Mouse (Mus musculus) 416B (cell line): ENCODE measurements around the gene Scamp5.

Experiments used
- DNase-seq: peaks from one replicate; pipeline ENCODE4 v3.0.0; 2011; ENCODE audit warnings: low read depth

Scamp5 gene

DNA sequence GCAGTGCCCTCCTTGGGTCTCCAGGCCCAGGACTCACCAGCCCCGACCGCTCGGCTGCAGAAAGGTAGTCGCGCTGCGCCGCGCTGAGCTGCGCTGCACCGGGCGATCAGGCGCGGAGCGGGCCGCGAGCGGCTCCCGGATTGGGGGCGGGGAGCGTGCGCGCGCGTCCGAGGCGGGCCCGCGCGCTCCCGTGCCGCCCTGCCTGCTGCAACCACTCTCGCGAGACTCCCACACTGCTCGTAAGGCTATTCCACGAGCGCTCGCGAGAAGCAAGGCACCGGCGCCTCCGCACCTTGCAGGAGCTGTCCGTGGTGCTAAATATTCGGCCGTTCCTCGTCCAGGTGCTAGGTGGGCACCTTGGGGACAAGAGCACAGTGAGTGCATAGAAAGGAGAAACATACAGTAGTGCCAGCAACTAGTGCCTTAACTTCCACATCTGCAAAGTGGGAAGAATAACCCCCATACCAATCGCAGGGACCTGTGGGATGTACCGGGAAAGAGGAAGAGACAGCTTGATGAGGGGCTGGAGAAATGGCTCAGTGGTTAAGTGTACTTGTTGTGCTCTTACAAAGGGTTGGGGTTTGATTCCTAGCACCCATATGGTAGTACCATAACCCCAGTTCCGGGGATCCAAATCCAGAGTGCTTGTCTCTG, at the start of gene Scamp5:
TSS of gene Scamp5 (minus strand) at position 165 of the 654 bp plus-strand sequence.
- no peak for DNase-seq

DNA sequence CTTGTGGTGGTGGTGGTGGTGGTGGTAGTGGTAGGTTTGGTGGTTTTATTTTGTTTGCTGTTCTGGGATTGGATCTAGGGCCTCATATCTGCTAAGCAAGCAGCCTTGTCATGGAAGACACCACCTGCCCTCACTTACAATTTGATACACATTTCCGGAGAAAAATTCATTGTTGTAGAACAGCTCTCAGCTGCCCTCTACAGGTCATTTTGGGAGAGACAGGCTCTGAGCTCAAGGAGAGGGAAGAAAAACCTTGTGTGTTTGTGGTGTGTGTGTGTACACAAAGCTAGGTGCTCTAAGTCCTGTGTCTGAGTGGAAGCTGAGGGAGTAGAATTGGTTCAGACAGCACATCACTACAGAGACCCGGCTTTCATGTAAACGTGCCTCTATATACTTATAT, 49.3 kb upstream of the Scamp5 start:
- peak; percentile 81 for DNase-seq

DNA sequence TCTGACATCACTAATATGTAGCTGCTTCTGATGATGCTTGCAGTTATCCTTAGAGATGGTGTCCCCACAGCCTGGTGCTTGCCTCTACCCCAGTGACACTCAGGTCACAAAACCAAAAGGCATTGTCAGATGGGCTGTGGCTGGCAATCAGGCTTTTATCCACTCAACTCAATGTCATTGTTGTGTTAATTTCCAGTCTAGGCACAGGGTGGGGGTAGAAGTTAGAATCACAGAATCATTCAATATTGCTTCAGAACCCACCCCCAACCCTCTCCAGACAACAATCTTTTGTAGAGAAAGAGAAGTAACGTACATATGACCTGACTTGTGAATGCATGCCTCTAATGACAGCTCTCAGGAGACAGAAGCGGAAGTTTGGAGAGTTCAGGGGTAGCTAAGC, 42.7 kb upstream of the Scamp5 start:
- no peak for DNase-seq

DNA sequence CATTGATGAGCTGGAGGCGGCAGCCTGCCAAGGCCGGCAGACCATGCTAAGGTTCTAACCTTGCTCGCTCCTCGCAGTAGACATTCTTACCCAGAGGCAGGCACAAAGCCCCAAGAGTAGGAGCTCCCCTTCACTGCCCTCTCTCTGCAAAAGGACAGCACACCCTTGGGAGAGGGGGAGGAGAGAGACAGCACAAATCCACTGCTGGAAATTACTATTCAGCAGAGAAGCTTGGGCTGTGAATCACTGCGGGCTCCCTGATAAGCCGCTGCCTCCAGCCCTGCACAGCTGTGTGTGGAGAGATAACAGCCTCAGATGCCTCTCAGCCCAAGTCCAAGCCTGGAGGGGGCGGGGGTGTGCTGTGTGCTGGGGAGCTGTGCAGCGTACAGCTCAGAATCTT, 37.8 kb upstream of the Scamp5 start:
- peak; percentile 99 for DNase-seq

DNA sequence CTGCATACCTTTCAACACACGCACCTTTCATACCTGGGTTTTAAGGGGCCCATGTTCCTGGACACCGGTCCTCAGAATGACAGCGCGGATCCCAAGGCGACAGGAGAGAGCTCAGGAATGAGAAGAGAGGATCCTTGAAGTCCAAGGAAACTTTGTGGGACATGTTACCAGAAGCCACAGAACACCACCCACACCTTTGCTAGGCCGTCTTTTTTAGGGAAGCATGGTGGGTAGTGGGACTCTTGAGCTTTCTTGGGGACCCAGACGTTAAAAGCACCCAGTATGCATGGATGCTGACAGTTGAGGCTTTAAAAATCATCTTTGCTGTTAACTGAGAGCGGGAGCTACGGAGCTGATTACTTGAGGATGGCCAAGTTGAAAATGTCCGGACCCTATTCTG, 37.0 kb upstream of the Scamp5 start:
- DNase-seq = no peak

DNA sequence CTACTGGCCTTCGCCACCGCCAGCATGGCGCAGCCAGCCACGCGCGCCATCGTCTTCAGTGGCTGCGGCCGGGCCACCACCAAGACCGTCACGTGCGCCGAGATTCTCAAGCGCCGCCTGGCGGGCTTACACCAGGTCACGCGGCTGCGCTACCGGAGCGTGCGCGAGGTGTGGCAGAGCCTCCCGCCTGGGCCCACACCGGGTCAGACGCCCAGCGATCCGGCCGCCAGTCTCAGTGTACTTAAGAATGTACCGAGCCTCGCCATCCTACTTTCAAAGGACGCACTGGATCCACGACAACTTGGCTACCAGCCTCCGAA, 36.5 kb upstream of the Scamp5 start:
- DNase-seq = no peak

DNA sequence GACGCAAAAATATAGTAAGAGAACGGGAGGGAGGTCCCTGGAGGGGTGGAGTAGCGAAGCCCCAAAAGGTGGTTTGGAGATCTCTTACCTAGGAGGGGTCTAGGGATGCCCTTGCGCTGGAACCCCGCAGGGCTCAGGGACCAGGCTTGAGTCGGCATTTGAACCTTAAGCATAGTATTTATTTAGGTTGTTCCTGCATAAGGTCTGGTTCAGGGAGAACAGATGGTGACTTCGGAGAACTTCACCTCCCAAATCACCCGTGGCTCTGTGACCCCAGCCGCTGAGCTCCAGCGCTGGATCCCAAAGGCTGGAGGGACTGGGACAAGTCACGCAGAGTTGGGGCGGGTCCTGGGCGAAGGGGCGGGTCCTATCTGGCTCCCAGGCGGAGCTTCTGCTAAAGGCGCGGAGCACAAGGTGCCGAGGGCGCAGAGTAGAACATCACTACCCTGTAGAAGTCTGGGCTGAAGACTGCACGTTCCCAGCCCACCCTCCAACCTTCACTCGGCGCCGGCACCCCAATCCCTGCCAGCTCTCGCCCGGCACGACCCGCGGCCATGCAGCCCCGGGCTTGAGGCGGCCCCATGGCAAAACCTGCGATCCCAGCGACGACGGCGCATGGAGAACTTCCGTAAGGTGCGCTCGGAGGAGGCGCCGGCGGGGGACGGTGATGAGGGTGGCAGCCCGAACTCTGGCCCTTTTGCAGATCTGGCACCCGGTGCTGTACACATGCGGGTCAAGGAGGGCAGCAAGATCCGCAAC, 35.9 kb upstream of the Scamp5 start, which contains the start of gene Rpp25:
TSS of gene Rpp25 (plus strand) at position 405 of the 759 bp plus-strand sequence.
- DNase-seq = no peak

DNA sequence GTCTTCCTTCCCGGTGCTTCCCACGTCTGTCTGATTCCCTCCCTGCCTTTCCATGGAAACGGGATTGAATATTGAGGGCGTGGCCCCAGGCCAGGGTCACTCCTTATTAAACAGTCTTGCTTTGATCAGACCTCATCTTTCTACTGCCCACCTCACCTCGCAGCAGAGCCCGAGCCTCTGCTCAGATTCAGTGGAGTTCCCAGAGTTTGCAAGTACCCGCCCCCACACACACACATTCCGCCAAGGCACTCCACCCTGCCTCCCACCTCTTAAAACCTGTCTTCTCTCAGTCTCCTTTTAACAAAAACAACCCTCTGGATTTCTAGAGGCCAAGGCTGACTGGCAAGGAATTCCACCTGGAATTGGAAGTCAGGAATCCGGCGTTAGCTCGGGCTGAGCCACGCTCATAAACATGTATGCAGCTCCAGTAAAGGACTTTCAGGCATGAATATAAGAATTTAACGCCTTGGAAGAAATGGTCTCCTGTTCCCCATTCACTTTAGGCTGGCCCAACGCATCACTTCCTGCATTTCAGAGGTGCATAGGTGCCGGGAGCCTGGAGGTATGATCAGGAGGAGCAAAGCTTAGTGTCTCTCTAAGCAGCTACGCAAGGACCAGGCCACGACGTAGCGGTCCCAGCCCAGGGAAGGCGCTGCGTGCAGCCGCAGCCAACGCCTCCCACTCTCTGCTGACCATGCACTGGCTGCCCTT, 35.2 kb upstream of the Scamp5 start:
- DNase-seq = no peak

DNA sequence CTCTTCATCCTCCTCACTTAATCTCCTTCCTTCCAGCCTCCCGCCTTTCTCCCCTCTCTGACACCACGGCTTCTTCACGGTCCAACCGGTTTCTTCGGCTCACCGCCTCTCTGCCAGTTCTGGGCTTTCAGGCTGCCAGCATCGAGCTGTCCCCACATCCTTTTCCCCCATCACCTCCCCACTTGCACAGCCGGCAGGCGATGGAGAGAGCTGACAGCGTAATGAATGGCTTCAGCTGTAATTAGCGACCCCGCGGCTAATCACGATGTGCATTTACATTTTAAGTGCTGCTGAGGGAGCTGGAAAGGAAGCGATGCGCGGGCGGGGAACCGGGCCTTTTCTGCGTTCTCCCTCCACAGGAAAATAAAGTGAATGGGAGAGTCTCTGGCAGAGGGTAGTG, 34.0 kb upstream of the Scamp5 start:
- no peak for DNase-seq

DNA sequence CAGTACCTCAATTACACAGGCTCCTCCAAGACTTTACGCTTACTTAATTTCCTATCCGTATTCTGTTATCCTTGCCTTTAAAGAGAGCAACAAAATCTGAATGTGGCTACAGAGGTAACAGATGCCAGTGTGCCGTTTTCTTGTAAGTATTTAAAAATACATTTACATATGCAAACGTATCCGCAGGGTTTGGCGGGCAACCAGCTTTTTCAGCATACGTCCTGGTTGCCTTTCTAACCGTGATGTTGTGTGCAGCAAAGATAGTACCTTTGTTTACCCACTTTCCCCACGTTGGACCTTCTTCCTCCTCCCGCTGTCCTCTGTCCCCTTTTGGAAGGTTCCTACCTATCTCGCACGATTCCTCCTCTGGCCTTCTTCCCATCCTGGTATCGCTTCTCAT, 33.6 kb upstream of the Scamp5 start:
- DNase-seq = no peak

DNA sequence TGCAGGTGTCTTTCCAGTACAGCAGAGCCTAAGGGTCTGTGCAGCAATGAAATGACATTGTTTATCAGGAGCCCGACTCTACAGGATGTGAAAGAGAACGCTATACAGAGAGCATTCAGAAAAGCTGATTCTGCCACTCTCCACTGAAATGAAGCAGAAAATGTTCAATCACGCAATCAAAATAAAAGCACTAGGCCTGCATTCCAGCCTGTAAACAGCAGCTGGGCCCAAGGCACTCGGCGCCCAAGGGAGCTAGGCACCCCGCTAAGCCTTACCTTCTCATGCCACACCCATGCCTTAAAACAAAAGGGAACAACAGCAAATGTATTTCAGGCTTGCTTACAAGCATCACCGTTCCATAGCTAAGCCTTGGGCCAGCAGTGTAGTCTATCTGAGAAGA, 30.7 kb upstream of the Scamp5 start:
- no peak for DNase-seq

DNA sequence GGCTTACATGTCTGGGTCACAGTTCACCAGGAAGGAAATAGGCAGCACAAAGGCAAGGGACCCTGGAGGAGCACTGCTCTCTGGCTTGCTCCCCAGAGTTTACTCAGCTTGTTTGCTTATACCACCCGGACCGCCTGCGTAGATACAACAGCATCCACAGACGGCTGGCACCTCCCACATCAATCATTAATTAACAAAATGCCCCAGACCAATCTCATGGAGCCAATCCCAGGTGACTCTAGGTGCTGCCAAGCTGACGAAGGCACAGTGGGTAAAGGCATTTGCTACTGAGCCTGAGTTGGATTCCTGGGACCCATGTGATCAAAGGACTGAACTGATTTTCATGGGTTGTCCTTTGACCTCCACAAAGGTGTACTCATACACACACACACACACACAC, 29.4 kb upstream of the Scamp5 start:
- no peak for DNase-seq

DNA sequence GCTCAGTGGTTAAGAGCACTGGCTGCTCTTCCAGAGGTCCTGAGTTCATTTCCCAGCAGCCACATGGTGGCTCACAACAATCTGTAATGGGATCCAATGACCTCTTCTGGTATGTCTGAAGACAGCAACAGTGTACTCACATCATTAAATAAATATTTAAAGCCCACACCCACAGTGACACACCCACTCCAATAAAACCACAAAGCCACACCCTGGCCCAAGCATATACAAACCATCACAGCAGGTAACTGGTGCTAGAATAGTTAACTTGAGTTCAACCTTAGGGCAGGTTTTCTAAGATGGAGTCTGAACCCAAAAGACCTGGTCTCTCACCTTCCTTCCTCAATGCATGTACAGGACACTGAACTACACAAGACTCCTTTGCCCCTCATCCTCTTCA, 27.1 kb upstream of the Scamp5 start:
- no peak for DNase-seq

DNA sequence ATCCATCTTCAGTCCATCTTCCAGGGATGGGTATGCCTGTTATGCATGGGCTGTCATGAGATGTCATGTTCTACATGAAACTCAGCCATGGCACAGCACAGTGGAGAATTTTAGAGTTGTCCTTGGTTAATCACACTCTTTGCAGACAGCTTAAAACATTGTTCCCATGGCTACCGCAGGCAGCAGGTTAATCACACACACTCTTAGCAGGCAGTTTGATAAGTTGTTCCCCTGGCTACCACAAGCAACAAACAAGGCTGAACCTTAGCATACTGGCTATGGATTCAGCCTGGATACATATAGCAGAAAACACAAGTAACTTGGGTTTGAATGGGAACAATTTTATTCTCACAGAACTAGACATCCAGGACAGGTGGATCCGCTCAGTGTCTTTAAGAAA, 25.7 kb upstream of the Scamp5 start:
- DNase-seq = no peak

DNA sequence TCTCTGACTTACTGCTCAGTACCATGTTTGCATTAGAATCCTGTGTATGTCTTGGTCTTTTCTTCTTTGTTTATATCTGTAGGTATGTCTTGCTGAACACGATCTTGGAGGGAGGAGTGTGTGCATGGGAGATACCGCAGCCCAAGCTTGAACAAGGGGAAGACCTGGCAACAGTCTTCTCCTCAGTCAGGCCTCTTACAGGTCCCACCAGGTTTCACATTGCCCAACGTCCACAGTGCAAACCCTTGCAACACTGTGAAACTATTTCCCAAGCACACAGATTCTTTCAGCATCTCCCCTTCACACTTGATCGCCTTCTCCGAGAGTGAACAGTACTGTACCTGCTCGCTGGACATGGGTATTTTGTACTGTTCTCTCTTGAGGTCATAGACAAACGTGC, 19.9 kb upstream of the Scamp5 start:
- DNase-seq = no peak

DNA sequence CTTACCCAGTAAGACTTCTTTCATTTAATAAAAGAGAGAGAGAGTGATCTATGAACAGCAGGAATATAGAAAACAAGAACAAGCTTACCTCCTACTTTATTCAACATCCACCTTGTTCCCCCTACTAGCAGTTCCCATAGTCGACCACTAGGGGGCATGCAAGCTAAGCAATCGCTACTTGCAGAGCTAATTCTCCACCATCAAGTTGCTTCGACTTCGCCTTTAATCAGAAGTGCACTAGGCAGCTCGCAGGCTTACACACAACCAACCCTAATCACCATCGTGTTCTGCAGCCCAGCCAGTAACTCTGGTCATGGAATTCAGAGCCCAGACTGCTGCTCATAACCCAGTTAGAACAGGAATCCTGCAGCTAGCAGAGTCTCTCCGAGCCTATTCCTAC, 17.9 kb upstream of the Scamp5 start:
- DNase-seq = peak; percentile 89

DNA sequence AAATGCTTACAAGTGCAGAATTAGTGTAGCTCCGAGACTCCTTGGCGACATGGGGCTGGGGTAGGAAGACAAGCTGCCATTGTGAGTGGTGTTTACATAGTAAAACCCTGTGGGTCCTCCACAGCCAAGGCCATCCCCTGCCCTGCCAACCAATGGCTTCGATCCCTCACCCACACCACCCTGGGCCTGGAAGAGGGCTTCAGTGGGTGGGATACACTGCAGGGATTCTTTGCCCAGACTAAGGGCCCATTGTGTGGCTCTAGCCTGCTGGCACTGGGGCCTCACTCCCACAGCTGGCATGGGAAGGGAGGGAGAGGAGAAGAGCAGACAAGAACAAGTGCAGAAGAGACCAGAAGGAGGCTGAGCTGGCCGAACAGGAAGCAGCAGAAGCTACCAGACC, 1.1 kb upstream of the Scamp5 start:
- DNase-seq = no peak

DNA sequence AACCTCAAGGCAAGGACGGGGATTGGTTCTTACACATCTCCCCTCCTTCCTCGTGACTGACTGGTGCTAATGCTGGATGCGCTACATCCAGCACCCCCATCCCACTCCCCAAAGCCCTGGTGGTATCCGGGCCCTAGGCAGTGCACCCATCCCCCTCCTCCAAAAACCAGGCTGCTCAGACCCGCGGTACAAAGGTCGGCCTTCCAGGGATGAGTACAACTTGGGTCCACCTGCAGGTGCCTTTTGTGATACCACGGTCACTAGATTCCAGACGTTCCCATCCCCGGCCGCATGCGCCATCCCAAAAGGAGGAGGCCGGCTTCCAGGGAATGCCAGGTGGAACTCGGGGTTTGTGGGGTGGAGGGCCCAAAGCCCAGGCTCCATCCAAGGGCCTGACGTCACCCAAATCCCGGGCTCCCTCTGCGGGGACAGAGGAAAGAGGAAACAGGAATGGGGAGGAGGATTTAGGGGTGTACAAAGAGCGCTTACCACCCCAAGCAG, 539 bp downstream of the Scamp5 start:
- no peak for DNase-seq

DNA sequence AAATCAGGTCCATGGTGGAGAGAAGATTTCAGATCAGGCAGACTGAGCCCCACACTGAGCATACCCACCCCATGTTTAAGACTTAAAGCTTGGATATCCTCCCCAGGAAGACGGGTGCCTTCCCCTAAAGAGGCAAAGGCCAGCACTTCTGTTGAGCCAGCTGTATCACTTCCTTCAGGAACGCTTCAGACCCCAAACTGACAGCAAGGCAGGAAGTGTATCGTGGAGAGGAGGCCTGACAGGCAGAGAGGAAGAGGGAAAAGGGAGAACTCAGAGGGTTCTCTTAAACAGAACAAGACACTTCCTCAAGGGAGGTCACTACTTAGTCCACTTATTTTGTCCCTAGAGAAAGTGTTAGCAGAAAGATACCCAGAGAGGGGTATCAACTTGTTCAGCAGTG, 1.8 kb downstream of the Scamp5 start:
- peak; percentile 13 for DNase-seq

DNA sequence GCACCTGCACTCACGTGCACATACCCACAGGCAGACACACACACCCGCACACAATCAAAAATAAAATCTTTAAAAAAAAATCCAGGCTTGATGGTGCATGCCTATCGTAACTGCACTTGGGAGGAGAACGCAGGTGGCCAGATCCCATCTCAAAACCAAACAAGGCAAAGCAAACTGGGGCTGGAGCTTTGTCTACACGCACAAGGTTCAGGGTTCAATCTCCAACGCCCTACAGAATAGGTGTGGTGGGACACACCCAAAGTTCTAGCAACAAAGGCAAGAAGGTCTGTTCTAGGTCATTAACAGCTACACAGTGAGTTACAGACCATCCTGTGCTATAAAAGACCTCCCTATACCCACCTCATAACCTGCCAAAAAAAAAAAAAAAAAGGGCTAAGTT, 5.0 kb downstream of the Scamp5 start:
- DNase-seq = no peak

DNA sequence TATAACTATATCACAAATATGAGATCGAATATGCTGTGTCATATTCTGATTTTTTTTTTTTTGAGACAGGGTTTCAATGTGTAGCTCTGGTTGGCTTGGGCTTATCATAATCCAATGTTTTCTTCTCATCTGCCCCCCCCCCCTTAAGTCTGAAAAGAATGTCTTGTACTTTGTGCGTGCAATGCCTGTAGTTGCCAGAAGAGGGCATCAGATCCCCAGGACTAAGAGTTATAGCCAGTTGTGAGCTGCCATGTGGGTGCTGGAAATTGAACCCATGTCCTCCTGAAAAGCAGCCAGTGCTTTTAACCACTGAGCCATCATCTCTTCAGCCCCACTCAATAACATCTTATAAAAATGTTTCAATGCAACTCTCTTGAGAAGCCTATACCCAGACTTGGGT, 8.2 kb downstream of the Scamp5 start:
- DNase-seq = peak; percentile 34

DNA sequence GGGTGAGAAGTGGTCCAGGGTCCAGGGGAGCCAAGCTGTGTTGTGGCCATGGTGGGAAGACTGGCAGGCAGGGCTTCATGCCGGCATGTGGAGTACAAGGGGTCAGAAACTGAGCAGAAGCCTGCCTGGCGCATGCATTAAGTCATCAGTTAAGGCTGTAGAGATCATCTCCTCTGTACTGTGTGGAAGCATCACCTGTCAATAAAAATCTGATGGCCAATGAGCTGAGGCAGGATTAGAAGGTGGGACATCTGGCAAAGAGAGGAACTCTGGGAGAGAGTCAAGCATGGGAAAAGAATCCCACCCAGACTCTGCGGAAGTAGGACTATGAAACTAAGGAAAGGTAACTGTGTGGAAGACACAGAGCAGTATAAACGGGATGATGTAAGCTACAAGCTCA, 14.3 kb downstream of the Scamp5 start:
- no peak for DNase-seq
